Mouse (Mus musculus): Measurements from ENCODE around the gene Timm22.

Timm22 gene

GRCm38 (mm10) chr11:76436864-76437437, 30.2 kb downstream of the Timm22 start:
- DNase-seq = peak; percentile 73 to 85

- DNase-seq = no peak
Measured at GRCm38 (mm10) chr11:76439666-76440065, 32.9 kb downstream of the Timm22 start.

GRCm38 (mm10) chr11:76445459-76445858, 38.7 kb downstream of the Timm22 start:
- no peak for DNase-seq

- DNase-seq = no peak
Measured at GRCm38 (mm10) chr11:76446251-76446650, 39.5 kb downstream of the Timm22 start.

- DNase-seq = no peak
Measured at GRCm38 (mm10) chr11:76449520-76450201, 42.9 kb downstream of the Timm22 start.

GRCm38 (mm10) chr11:76450202-76450561, 43.4 kb downstream of the Timm22 start:
- no peak for DNase-seq

- DNase-seq = peak; percentile 73 to 78
Measured at GRCm38 (mm10) chr11:76454492-76454891, 47.7 kb downstream of the Timm22 start.

- DNase-seq = peak; percentile 84 to 91
Measured at GRCm38 (mm10) chr11:76456233-76456632, 49.5 kb downstream of the Timm22 start.

- no peak for DNase-seq
Measured at GRCm38 (mm10) chr11:76456897-76457296, 50.1 kb downstream of the Timm22 start.

- DNase-seq = peak in 1 of 2 experiments; percentile 15
Measured at GRCm38 (mm10) chr11:76458730-76459129, 52.0 kb downstream of the Timm22 start.

- no peak for DNase-seq
Measured at GRCm38 (mm10) chr11:76459489-76459888, 52.7 kb downstream of the Timm22 start.

GRCm38 (mm10) chr11:76461201-76461600, 54.4 kb downstream of the Timm22 start:
- DNase-seq = no peak

GRCm38 (mm10) chr11:76461696-76462095, 54.9 kb downstream of the Timm22 start:
- no peak for DNase-seq

GRCm38 (mm10) chr11:76465879-76466278, 59.1 kb downstream of the Timm22 start:
- no peak for DNase-seq
